Mouse (Mus musculus) forelimb bud, embryonic 11.5 days (tissue): ENCODE data around the gene Dusp10.

Experiments used
- DNase-seq: peaks from one replicate; pipeline ENCODE4 v3.0.0-alpha.2; 2012; ENCODE audit warnings: low read depth, low spot score

Gene Dusp10

DNA sequence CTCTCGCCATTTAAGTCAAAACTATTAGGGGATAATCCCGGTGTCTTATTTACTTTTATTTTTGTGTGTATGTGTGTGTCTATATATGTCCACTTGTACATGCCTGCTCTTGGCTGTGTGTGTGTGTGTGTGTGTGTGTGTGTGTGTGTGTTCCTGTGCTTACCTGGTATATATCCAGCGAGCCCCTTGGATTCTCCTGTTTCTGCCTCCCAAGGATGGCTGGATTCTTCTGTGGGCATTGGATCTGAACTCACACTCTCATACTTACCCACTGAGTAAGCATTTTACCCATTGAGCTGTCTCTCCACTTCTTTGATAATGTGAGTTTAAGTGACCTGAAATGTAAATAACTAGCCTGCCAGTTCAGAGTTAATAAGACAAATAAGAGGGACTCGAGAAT, 40.6 kb downstream of the Dusp10 start:
- DNase-seq, result no peak

DNA sequence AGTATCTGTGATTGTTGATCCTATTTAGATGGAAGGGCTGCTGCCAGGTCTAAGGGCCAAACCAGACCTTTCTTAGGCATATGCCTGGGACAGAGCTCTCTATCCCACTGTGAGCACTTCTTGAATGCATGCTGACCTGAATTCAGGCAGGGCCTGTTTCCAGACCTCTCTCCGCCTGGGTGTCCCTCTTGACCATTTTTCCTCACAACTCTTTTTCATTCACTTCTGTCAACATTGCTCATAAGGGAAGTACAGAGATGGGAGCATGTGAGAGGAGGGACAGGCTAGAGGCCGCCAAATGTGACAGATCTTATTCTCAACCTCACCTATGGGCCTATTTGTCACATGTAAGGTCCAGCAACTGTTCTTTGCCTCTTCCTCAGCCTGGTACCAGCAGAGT, 41.1 kb downstream of the Dusp10 start:
- no peak for DNase-seq

DNA sequence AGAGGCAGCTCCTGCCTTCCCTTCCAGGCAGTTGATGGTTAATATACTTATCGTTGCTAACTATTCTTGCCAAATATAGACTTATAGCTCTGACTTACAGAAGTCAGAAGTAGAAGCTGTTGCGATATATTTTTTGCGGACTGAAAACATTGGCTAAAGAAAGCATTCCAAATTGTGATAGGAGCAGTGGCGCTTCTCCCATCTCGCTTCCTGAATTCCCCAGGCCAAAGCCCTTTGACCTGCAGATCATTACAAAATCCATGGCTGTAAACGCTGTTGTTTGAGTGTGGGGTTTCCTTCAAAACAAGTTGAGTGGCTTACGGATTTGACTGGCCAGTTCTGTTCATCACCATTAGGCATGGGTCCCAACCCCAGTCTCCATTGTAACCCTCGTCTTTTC, 45.1 kb downstream of the Dusp10 start:
- DNase-seq, result no peak

DNA sequence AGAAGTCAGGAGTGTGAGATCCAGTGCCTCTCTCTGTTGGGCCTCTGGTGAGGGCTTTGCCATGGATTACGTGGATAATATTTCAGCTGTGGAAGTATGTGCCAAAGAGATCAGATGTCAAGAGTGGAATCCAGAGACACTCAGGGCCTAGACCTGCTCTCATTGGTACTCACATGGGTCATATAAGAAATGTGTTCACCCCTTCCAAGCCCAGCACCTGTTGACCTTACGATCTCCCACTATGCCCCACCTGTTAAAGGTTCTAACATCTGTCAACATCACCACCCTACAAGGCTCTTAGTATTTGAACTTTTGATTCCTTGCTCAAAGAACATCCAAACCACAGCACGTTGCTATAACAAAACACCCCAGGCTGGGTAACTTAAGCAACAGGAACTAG, 46.7 kb downstream of the Dusp10 start:
- no peak for DNase-seq

DNA sequence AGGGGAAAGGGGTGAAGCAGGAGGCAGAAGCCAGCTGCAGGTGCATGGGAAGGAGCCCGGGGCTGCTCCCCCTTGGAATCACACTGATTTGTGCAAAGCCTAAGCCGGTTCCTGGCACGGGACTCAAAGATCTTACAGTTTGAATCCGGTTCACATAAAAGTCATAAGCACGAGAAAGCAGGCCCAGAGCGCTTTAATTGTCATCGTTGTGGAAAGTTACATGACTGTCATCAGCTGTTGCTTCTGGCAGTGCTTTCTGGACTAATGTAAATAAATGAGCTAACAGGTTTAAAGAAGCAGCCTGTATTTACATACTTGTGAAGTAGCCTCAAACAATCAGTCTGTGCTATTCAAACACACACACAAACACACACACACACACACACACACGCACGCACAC, 47.3 kb downstream of the Dusp10 start:
- no peak for DNase-seq

DNA sequence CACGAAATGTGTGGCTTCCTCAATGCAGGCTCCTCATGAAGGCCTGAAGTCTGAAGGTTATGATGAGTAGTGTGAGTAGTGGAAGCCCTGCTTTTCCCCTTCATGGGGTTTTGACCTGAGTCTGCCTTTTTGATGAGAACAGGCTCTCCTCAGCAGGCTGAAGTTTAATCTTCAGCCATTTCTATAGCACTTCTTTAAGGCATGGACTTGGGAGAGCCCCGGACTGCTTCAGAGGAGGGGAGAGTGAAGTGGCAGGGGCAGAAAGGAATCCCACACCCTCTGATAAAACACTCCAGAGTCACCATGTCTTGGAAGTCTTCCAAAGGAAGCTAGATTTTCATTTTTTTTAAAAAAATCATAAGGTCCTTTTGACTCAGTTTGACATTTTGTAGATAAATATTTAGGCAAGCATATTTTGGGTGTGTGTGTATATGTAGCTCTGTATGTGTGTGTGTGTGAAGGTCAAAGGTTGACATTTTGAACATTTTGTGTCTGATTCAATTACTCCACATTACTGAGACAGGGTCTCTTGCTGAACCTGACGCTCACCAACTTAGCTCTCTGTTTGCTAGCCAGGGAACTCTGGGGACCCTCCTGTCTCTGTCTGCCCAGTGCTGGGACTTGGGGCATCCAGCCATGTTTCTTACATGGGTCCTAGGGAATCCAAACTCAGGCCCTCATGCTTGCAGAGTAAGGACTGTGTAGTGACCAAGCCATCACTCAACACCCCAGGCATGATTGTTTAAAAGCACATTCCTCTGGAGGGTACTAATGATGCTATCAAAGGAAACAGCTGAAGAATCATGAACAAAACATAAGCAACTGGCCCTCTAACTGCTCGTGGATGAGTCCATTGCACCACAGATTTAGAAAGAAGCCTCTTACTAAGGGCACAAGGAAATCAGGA, 48.0 kb downstream of the Dusp10 start:
- no peak for DNase-seq

DNA sequence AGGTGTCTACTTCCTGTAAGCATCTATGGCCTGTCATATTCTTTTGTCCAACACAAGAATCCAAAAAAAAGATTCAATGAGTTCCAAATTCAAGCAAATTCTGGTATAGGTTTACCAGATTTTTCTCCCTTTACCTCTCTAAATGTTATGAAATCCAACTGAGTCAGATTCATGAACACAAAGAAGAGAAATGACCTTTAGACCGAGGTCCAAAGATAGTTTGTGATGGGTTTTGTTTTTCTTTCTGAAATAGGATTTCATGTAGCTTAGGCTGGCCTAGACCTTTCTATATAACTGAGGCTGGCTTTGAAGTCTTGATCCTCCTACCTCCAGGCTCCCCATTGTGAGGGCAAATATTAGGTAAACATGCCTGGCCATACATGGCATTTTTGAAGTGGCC, 48.8 kb downstream of the Dusp10 start:
- DNase-seq, result no peak

DNA sequence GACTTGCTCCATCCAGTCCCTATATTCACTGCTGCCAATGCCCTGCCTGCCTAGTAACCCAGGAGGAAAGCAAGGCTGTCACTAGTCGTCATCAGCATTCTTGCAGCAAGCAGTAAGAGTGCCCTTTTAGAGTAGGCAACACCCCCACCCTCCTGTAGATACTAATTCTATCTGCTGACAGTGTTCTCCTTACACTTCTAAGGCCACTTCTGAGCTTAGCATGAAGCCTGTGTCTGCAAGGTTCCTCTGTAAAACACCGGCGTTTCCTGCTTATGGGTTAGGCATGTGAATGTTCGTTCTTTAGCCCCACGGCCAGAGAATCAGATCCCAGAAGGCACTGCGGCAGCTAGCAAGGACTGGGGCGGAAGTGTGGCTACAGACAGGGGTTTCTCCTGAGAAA, 51.2 kb downstream of the Dusp10 start:
- DNase-seq, result no peak

DNA sequence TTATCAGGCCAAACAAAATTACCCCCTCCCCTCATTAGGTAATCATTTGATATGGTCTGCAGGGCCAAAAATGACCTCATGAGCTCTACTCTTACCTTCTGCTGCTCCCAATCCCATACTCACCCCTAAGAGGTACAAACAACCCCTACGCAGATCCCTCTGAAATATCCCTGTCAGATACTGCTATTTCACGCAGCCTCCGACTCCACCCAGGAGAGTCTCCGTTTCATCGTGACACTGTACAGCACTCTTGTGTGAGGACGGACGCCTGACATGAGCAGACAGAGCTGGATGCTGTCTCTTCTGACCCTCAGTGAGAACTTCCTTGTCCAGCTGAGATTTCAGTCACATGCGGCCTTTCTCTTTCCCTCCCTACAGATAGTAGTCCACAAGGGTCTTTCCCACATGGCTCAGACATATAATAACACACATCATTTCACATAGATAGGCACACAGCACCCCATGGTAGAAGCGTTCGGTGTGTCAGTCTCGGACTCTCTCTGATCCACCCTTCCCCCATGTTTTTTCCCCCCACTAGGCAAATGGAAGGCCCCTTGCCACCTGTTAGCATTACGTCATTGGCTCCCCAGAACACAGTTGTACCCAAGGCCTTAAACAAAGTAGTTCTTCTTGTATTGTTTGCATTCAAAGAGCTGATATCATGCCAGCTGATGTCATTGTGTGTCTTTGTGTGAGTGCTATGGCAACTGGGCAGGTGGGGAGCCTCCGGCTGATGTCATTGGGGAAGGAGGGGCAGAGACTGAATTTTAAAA, 52.7 kb downstream of the Dusp10 start:
- no peak for DNase-seq

DNA sequence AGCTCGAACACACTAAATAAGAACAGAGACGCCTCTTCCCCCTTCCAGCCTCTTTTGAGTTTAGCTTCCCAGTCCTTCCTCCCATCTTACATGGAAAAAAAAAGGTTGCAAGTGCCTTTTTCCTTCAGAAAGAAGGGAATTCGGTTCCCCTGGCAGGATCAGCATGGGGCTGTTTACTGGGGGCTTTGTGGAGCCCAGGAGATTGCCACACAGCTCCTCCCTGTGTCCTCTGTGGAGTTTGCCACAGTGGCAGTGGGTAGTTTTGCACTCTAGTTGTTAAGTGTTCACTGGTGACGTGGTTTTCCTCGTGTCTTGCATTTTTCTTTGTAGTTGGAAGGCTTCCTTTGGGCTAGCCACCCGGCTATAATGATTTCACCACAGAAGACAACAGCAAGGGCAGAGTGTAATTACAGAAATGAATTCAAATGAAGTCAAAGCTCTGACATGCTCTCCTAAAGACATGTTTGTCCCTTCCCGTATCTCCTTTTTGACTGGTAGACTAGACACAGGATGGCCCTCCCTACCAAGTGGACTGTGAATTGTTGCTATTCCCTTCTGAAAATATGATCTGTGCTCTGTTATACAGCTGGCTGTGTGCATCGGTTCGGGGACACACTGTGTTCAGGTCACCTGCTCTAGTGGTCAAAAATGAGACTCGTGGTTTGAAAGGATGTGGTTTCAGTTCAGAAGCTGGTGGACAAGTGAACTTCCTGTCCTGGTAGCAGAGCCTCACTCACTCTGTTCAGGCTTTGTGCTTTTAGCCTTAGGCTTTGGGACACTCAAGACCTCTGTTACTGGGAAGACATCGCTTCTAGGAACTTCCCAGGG, 53.6 kb downstream of the Dusp10 start:
- DNase-seq, result no peak

DNA sequence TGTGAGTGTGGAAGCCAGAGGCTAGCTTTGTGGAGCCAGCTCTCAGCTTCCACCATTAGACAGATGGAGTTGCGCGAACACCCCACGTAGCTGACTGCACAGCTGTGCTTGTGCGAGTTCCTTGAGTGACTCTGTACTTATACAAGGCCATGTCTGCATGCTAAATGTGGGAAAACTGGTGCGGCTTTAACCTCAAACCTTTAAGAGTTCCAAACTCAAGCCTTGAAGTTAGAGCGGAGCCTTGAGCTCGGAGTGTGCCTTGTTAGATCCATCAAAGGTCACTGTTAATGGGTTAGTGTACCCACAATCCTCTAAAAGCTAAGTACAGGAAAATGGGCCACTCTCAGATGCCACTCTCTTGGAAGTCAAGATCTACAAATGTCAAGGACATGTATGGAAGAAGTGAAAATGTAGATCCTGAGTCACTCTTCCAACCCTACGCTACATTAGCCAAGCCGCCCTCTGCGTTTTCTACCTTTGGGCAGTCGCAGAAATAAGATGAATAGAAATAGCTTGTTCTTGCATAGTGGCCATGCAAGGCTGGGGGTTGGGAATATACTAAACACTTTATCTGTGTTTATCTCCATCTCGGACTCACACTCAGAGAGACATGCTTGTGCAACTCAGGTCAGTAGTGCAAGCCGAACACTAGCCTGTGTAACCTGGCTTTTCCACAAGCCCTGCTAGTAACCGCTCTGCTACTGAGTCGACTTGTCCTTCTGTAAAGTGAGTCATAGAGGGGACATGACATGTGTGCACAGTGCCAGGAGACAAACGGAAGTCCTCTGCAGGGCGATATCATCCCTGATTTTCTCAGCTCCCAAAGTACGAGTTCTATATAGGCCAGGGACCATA, 54.8 kb downstream of the Dusp10 start:
- DNase-seq, result no peak

DNA sequence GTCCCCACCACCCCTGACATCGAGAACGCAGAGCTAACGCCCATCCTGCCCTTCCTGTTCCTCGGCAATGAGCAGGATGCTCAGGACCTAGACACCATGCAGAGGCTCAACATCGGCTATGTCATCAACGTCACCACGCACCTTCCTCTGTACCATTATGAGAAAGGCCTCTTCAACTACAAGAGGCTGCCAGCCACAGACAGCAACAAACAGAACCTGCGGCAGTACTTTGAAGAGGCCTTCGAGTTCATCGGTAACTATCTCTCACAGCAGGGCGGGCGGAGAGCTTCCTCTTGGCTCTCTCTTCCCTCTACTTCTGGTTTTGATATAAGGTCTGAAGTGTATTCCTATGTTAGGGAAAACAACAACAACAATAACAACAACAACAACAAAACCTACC, 55.9 kb downstream of the Dusp10 start:
- no peak for DNase-seq

DNA sequence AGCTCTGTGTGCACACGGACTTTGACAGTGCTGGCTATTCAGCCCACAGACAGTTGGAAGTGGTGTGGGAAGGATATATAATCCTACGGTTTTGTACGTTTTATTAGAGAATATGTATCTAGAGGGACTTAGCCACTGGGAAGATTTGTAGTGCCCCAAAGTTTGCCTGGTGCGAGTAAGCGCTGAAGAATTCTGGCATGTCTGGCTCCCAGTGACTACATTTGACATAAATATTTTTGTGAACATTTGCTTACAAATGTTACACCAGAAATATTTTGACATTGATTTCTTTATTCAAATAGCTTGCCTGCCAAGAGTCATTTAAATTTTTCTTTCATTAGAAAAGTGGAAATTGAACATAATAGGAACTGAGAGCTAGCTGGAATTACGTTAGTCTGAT, 63.0 kb downstream of the Dusp10 start:
- DNase-seq, result no peak

DNA sequence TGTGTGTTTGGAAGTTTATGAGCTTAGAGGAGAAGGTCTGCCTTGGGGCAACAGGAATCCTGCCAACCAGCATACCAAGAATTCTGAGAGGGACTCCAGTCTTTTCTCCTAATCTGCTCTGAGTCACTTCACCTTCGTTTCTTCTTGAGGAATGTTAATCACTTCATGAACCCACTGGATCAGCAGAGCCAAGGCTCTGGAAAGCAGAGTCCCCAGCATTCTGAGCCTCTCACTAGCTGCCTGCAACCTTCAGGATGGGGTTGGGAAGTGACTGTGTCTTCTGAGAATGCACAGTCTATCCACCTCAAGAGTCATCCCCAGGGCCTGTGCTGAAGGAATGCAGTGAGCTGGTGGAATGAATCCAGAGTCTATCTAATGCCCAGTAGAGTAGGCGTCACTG, 63.7 kb downstream of the Dusp10 start:
- no peak for DNase-seq

DNA sequence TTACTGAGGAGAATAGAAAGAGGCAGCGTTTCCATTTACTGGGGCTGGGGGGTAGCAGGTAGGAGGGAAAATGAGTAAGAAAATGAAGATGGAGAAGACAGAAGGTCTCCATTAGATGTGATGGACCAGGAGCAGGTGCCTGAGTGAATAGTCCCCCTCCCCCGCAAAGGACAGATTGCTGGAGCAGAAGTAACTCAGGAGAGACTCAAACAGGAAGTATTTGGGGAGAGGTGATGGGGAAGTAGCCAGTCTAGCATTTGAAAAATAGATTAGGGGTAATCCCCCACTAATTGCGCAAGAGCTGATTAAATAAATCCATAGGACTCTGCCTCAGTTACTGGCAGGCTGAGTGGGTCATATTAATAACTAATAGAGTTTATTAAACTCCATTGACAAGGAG, 66.2 kb downstream of the Dusp10 start:
- DNase-seq, result no peak

DNA sequence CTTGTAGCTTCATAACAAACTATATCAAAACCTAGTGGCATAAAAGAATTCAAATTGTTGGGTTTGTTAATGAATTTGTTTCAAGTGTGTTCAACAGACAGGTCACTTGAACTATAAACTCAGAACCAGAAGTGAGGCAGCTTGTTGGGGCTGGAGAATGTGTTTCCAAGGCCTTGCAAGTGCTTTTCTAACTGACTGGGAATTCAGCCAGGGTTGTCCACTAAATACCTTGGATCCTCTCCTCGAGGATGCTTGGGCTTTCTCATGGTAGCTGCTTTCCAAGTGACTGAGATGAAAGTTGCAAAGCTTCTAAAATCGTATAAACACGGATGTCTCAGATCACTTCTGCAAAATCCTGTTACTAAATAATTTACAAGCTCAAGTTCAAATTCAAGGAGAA, 69.6 kb downstream of the Dusp10 start:
- no peak for DNase-seq

DNA sequence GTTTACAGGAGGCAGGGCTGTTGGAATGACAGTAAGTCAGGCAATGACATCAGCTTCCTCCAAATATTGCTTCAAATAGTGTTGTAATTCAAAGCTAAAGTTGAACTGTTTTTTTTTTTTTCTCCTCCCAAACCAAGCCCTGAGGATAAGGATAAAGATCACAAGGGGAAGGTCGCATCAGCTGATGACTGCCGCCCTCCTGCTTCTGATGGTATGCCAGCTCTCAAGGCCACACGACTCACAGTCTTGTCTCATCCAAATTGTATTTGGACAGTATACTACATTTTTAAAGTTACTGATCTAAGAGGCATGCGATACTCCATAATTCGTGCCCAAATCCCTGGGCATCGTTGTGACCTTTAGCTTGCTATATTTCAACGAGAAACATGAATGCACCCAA, 70.1 kb downstream of the Dusp10 start:
- no peak for DNase-seq

DNA sequence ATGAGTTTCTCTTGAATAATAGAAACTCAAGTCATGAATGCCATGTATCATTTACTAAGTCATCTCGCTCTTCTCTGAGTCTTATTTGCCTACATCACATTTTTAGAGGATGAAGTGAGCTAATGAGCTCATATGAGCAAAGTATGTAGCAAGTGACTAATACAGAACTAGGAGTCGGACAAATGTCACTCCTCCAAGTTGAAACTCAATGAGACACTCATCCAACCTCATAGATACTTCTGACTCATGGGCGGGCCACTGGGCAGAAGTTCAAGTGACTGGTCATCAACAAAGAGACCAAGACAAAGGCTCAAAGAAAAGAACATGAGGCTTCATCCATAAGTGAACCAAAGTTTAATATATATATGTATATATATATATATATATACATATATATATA, 71.9 kb downstream of the Dusp10 start:
- no peak for DNase-seq

DNA sequence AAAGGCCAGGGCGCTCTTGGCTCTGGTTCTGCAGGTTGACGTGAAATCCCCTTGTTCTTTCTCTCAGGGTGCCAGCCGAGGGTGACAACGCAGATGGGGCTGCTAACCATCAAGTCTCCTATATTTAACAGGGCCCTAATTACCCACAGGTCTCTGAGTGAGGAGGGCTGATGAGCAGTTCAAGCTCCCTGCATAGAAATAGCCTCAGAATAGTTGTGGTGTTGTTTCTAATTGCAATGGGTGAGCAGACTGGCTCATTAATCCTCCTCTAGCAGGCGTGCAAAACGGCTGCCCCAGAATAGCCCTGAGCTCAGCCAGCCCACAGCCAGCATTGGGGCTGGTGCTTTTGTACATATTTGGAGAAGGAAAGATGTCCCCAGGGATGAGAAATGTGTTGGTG, 77.4 kb downstream of the Dusp10 start:
- no peak for DNase-seq

DNA sequence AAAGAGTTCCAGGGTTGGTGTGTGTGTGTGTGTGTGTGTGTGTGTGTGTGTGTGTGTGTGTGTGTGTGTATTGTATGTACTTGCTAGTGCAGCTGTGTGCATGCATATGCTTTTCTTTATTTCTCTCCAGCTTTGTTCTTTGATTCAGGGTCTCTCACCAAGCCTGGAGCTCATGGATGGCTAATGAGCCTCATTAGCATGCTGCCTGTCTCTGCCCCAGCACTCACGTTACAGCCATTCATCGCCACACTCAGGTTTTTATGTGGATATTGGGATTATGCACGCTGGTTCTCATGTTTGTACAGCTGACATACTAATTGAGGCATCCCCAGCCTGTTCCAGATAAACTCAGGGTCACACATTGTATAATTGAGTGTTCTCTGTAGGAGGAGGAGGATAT, 81.8 kb downstream of the Dusp10 start:
- no peak for DNase-seq

DNA sequence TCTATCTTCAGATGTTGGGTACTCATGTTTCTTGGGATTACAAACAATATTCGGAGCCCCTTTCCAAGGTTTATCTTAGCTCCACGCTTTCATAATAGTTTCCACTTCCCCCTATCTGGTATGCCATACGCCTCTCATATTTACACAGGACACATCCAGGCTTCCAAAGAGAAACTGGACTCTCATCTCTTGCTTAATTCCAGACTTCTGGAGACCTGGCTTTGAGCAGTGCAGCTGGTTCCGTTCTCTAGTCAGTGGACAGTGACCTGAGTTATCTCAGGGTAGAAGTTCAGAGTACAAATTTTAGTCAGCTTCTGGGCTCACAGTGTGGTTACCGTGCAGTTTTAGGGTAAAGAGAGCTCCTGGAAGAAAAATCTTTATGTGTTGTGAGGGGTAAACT, 87.3 kb downstream of the Dusp10 start:
- no peak for DNase-seq
